Mouse (Mus musculus) forebrain, embryonic 15.5 days (tissue): Measurements from ENCODE around the gene Glb1l2. TPM values are rescaled to one million over a fixed set of nuclear protein-coding genes. Genes with fewer than 3 reads are reported as not detected.

Experiments
- ATAC-seq: fragments of 200-750 bp; cut with Nextera tagmentation; replicated peaks from 2 replicates; pipeline ENCODE4 v1.8.0; 2017; ENCODE audit warnings: mild to moderate bottlenecking, moderate TSS enrichment, moderate library complexity
- H3K27ac ChIP-seq: fragments of 300-500 bp; sonication (generic); replicated peaks from 2 replicates; pipeline ENCODE4 v1.5.1; 2015; ENCODE audit warnings: mild to moderate bottlenecking, inconsistent platforms
- H3K27me3 ChIP-seq: fragments of 300-500 bp; sonication (generic); 2 replicates; pipeline ENCODE4 v1.6.1; 2015; ENCODE audit warnings: inconsistent platforms
- H3K36me3 ChIP-seq: fragments of 300-500 bp; sonication (generic); 2 replicates; pipeline ENCODE4 v1.6.1; 2015; ENCODE audit warnings: mild to moderate bottlenecking, inconsistent platforms
- H3K4me1 ChIP-seq: fragments of 300-500 bp; sonication (generic); 2 replicates; pipeline ENCODE4 v1.6.1; 2015; ENCODE audit warnings: inconsistent platforms
- H3K4me2 ChIP-seq: fragments of 300-500 bp; sonication (generic); replicated peaks from 2 replicates; pipeline ENCODE4 v1.6.1; 2015; ENCODE audit warnings: mild to moderate bottlenecking, inconsistent platforms
- H3K4me3 ChIP-seq: fragments of 300-500 bp; sonication (generic); 2 replicates; pipeline ENCODE4 v1.5.1; 2015; ENCODE audit warnings: mild to moderate bottlenecking, inconsistent platforms
- H3K9ac ChIP-seq: fragments of 300-500 bp; sonication (generic); replicated peaks from 2 replicates; pipeline ENCODE4 v1.6.1; 2015; ENCODE audit warnings: mild to moderate bottlenecking, inconsistent platforms
- H3K9me3 ChIP-seq: fragments of 300-500 bp; sonication (generic); 2 replicates; pipeline ENCODE4 v1.6.1; 2016; ENCODE audit warnings: inconsistent platforms
- WGBS: fragments of 180-500 bp; shearing (Covaris S2); methylation state at CpG from one replicate; pipeline ENCODE4 v1.1.7; 2015; ENCODE audit warnings: mixed read lengths; 5-methylcytosine and 5-hydroxymethylcytosine counted together
- polyA plus RNA-seq: library from polyadenylated mRNA; unstranded; fragments of >200 nt; fragmentation: Nextera tagmentation; extraction: Ambion mirVana; gene quantifications from 2 replicates; pipeline ENCODE4 v1.2.1, GENCODE M21; 2015

Gene Glb1l2
- polyA plus RNA-seq = 2.1 and 2.2 TPM in 2 replicates

DNA sequence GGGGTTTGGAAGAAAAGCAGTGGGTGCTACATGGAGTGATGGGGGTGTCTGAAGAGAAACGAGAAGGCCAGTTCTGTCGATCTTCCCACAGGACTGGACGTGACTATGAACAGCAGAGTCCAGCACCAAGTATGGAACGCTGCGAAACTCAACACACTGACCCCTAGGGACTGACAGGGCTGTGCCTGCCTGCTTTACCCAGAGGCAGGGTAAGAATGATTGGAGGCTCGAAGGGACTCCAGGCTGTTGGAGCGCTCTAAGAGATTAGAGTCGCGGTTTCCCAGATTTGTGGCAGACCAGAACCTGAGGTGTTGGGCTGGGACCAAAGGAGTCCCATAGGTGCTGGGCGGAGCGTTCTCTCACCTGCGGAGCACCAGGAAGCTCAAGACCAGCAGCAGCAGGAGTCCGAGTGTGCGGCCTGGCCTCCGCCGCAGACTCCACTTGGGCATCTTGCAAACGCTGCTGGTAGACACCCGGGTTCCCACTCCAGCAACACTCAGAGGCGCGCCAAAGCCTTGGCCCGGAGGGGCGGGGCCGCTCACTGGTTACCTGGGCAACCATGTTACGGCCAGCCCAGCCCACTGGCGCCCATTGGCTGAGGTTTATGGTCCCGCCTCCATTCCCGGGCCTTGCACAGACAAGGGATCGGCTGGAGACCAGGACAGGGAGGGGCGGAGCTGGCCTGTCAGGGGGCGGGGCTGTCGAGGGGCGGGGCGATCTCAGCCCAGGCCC, at the start of gene Glb1l2:
Glb1l2 (minus strand) TSS at position 534 of the 732 bp plus-strand sequence.
- Histone ChIP-seq H3K9ac (peak within 1 kb of the TSS; percentile 56), H3K4me1 (peaks cover 12% of the 10 kb centered on the region), H3K4me2 (peak within 1 kb of the TSS; percentile 88), H3K27ac (0 out of 2 replicates have a peak within 1 kb of the TSS, but pooled peaks have one; percentile 28), H3K27me3 (no peaks in the 10 kb centered on the region), H3K36me3 (no peaks in the 10 kb centered on the region), H3K9me3 (no peaks in the 10 kb centered on the region), H3K4me3 (peak within 1 kb of the TSS; percentile 51)
- under 1% methylated on average over 33 of the region's 33 CpGs for WGBS
- peak; percentile 100 for ATAC-seq

DNA sequence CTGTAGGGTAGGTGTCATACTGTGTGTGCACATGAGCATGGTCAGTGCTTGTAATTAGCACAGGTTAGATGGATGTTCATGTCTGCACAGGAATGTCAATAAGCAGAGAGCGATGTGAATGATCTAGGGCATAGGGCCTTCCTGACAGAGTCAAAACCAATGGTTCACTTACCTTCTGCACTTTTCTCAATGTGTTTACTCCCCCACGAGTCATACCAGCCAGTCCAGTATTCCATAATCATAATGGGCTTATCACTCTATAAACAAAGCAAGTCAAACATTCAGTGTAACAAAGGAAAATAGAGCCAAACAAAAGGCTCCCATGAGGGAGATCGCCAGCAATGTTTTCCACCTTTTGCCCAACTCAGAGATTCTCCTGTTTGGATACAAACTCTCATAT, 24.8 kb upstream of the Glb1l2 start:
- H3K9me3 ChIP-seq = no peaks in the 10 kb centered on the region
- no peak overlapping the region for H3K9ac ChIP-seq
- no peaks in the 10 kb centered on the region for H3K4me1 ChIP-seq
- no peaks in the 10 kb centered on the region for H3K36me3 ChIP-seq
- H3K4me2 ChIP-seq = no peak overlapping the region
- no peak overlapping the region for H3K27ac ChIP-seq
- no peak for ATAC-seq
- no peak overlapping the region for H3K4me3 ChIP-seq
- 81% methylated on average over 3 of the region's 3 CpGs for WGBS
- H3K27me3 ChIP-seq = no peaks in the 10 kb centered on the region

DNA sequence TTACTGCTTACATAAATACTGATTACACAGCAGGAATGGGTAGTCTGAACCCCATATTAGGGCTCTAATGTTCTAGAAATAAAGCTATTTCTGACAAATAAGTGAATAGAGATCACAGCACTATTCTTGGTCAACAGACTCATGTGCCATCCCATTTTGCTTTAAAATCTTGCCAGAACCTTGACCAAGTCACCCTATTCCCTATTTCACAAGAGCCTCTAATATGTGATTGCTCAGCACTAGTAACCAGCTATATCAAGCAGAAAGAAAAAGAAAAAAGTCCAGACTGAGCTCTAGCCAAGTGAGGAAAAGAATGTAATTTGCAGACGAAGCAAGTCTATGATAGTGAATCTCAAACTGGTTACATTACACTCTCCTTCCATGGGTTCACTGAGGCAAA, 13.7 kb upstream of the Glb1l2 start:
- Histone ChIP-seq H3K9me3 (no peaks in the 10 kb centered on the region), H3K27ac (no peak overlapping the region), H3K4me1 (no peaks in the 10 kb centered on the region), H3K36me3 (no peaks in the 10 kb centered on the region), H3K4me2 (no peak overlapping the region), H3K27me3 (no peaks in the 10 kb centered on the region), H3K9ac (no peak overlapping the region), H3K4me3 (no peak overlapping the region)
- 76% methylated on average over 1 of the region's 1 CpGs for WGBS
- no peak for ATAC-seq

DNA sequence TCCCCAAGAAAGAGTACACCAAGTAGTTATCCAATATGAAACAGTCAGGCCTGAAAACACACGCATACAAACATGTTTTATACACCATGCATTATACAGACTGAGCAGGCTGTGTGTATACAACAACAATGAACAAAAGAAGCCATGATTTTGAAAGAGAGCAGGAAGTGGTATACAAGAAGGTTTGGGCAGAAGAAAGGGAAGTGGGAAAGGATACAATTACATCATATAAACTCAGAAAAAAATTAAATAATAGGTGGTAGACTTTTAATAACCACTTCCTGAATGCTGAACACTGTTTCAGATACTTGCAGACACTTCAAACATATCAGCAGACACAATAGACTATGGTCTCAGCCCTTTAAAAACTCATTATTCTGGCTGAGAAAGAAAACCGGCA, 2.5 kb upstream of the Glb1l2 start:
- Histone ChIP-seq H3K4me3 (no peak overlapping the region), H3K9me3 (no peaks in the 10 kb centered on the region), H3K36me3 (no peaks in the 10 kb centered on the region), H3K4me1 (peaks cover 12% of the 10 kb centered on the region), H3K27ac (no peak overlapping the region), H3K27me3 (no peaks in the 10 kb centered on the region), H3K9ac (no peak overlapping the region), H3K4me2 (no peak overlapping the region)
- 79% methylated on average over 2 of the region's 2 CpGs for WGBS
- no peak for ATAC-seq

DNA sequence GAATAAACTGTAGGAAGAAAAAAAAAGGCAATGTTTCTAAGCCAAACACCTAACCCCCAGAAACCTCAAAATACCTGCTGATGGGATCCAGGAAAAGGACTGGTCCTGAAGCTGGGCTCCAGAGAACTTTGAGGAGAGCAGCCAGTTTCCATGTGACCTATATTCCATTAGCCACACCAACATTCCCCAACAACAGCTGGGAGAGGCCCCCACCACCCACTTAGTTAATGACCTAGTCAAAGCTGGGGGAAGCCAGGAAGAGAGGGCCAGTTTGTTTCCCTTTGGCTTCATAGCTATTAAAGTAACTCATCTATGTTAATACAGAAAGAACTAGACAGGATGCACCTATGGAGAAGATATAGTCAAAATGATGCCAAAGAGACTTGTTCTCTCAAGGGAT, 1.9 kb downstream of the Glb1l2 start:
- ATAC-seq = no peak
- no peak overlapping the region for H3K27ac ChIP-seq

DNA sequence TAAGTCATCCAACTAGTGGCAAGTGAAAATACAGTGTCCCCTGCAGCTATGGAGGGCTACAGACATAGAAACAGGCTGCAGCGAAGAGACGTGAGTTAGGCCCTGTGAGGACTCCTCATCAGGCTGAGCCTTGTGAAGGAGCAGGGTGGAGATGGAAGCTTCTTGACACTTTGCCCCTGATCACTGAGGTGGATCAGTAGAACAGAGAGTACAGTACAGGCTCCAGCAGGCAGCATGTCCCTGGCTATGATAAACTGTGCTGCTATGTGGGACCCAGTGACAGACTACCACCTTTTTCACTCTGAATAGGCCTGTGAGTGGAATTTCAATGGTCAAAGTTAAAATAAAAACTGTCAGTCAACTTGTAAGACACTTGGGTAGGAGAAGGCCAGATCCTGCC, 5.9 kb downstream of the Glb1l2 start:
- Histone ChIP-seq H3K4me2 (no peak overlapping the region), H3K4me1 (no peaks in the 10 kb centered on the region), H3K27ac (no peak overlapping the region), H3K36me3 (no peaks in the 10 kb centered on the region), H3K9ac (no peak overlapping the region), H3K4me3 (no peak overlapping the region), H3K27me3 (no peaks in the 10 kb centered on the region), H3K9me3 (no peaks in the 10 kb centered on the region)
- ATAC-seq = no peak
- WGBS = 98% methylated on average over 2 of the region's 2 CpGs

More for the DNA sequence above, 1.9 kb downstream of the Glb1l2 start:
- H3K4me3 ChIP-seq = no peak overlapping the region
- no peaks in the 10 kb centered on the region for H3K27me3 ChIP-seq
- no peak overlapping the region for H3K4me2 ChIP-seq
- H3K36me3 ChIP-seq = no peaks in the 10 kb centered on the region
- H3K4me1 ChIP-seq = peaks cover 12% of the 10 kb centered on the region
- no peak overlapping the region for H3K9ac ChIP-seq
- no peaks in the 10 kb centered on the region for H3K9me3 ChIP-seq

DNA sequence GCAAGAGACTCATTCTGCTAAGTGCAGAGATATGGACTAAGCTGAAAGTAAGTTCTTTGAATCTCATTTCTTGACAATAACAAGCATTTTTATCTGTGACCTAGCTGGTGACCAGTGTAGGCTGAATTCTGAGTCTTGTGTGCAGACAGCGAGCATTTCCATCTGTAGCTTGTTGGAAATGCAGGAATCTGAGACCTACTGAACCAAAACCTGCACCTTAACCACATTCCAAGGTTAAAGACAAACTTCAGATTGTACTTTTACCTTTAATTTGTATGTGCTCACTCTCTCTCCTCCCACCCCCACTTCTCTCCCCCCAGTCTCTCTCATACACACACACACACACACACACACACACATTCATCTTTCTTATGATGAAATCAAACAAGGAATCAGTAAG, 7.5 kb downstream of the Glb1l2 start:
- H3K27me3 ChIP-seq = no peaks in the 10 kb centered on the region
- H3K4me1 ChIP-seq = no peaks in the 10 kb centered on the region
- H3K4me3 ChIP-seq = no peak overlapping the region
- H3K27ac ChIP-seq = no peak overlapping the region
- no peak for ATAC-seq
- H3K36me3 ChIP-seq = no peaks in the 10 kb centered on the region
- 91% methylated on average over 1 of the region's 1 CpGs for WGBS
- no peaks in the 10 kb centered on the region for H3K9me3 ChIP-seq
- H3K9ac ChIP-seq = no peak overlapping the region
- no peak overlapping the region for H3K4me2 ChIP-seq

DNA sequence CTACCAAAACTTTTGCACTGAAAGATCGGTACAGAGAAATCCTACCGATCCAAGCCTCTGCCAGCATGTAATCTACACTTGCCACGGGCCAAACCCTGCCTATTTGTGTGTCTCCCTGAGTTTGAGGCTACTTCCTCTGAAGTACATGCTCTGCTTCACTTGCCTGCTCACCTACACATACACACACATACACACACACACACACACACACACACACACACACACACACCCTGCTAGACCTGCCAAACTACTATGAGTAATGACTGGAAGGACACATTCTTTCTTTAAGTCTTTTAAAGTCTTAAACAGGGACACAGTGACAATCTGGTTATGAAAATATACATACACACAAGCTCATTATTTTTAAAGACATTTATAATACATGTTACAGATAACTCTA, 8.1 kb downstream of the Glb1l2 start:
- Histone ChIP-seq H3K36me3 (no peaks in the 10 kb centered on the region), H3K4me3 (no peak overlapping the region), H3K9me3 (no peaks in the 10 kb centered on the region), H3K4me2 (no peak overlapping the region), H3K27me3 (no peaks in the 10 kb centered on the region), H3K27ac (no peak overlapping the region), H3K9ac (no peak overlapping the region), H3K4me1 (no peaks in the 10 kb centered on the region)
- 90% methylated on average over 3 of the region's 3 CpGs for WGBS
- no peak for ATAC-seq

DNA sequence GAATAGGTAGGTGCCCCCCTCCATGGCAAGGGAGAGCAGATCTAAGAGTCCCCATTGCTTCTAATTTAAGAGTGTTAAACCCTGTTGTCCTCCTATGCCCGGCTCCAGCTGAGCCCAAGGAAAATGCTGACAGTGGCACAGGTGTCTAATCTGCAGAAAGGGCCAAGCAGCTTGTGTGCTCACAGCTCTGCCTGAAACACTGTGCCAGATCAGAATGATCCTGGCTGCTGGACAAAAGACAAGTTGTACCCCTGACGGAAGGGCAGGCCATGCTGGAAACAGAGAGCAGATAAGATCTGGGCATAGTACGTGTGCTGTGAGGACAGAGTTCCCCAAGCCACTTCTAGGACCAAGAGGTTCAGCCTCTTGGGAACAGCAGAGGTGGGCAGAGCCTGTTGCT, 13.4 kb downstream of the Glb1l2 start:
- Histone ChIP-seq H3K9me3 (no peaks in the 10 kb centered on the region), H3K36me3 (no peaks in the 10 kb centered on the region), H3K27me3 (no peaks in the 10 kb centered on the region), H3K4me2 (no peak overlapping the region), H3K27ac (no peak overlapping the region), H3K9ac (no peak overlapping the region), H3K4me3 (no peak overlapping the region), H3K4me1 (no peaks in the 10 kb centered on the region)
- no peak for ATAC-seq
- WGBS = 72% methylated on average over 3 of the region's 3 CpGs

DNA sequence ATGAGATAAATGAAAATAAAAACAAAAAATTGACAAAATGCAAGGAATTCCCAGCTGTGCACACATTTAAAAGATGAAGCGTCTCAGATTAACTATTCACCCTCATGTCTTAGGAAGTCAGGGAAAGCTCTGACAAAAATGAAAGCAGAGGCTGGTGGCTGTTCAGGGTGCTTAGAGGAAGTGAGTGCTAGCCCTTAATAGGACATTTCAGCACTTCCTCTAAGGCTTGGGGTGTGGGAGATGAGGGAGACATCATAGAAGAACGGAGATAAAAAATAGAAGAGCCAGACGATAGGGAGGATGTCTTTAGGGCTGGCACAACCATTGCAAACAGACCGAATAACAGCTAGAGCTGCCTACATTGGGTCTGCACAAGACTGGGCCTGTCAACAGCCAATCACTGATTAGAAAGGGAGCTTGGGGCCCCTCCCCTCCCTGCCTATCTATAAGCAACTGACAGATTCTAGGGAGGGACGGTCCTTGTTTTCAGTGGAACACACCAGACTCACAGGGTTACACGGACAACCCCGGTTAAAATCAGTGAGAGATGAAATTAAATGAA, 22.8 kb downstream of the Glb1l2 start:
- ATAC-seq = peak; percentile 46; the same call in 1 of the 2 replicates
- H3K36me3 ChIP-seq = no peaks in the 10 kb centered on the region
- H3K4me2 ChIP-seq = no peak overlapping the region
- H3K4me3 ChIP-seq = no peak overlapping the region
- no peak overlapping the region for H3K9ac ChIP-seq
- H3K27ac ChIP-seq = no peak overlapping the region
- H3K27me3 ChIP-seq = no peaks in the 10 kb centered on the region
- no peaks in the 10 kb centered on the region for H3K9me3 ChIP-seq
- 69% methylated on average over 7 of the region's 7 CpGs for WGBS
- no peaks in the 10 kb centered on the region for H3K4me1 ChIP-seq

DNA sequence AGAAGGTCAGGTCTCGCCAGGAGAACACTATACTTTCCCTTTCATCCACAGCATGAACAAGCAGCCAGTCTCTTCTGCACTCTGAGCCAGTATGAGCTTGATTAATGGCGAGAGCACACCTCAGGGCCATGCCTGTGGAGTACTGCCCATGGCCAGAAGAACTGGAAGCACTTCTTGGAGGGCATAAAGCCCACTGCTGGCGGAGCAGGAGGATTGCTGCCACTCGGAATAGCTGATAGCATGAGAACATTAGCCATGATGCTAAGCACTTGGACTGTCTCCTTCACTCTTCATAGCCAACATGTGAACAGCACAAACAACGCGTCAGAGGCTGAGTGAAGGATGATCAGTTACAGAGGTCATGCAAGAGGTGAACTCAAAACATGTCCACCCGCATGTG, 27.8 kb downstream of the Glb1l2 start:
- Histone ChIP-seq H3K27me3 (no peaks in the 10 kb centered on the region), H3K4me1 (no peaks in the 10 kb centered on the region), H3K9ac (no peak overlapping the region), H3K4me2 (no peak overlapping the region), H3K36me3 (no peaks in the 10 kb centered on the region), H3K9me3 (no peaks in the 10 kb centered on the region), H3K27ac (no peak overlapping the region), H3K4me3 (no peak overlapping the region)
- WGBS = 88% methylated on average over 7 of the region's 7 CpGs
- ATAC-seq = no peak

DNA sequence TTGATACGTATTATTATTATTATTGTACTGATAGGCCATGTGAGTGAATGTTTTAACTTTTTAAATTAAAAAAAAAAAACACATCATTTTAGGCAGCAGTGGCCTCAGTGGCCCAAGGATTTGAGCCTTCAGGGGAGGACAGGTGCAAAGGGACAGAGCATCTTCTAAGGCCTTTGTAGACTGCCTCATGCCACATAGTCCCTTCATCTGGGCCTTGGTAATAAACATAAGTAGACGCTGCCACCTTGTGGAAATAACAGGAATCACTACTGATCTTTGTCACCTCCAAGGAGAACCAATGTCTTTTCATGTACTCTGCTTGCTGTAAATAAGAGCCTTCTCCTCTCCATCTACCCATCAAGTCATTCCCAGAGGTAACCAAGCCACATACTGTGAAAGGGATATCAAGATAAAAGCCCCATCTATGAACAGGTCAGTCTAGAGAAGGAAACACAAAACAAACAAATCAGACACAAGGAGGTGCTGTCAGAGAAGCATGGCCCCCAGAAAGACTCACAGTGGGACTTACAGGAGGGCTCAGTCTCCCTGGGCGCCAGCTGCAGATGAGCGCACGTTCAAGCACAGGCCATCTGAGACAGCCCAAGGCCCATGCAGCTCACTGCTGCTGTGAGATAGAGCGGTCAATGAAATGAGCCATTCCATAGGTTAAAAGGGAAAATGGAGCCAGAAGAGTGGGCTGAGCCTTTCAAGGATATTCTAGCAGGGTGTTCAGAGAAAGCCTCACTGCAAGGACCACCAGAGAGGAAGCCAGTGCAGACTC, 30.0 kb downstream of the Glb1l2 start:
- peak; percentile 82 for ATAC-seq
- no peak overlapping the region for H3K27ac ChIP-seq
- no peak overlapping the region for H3K4me3 ChIP-seq
- 67% methylated on average over 6 of the region's 6 CpGs for WGBS
- H3K36me3 ChIP-seq = no peaks in the 10 kb centered on the region
- H3K4me2 ChIP-seq = no peak overlapping the region
- no peak overlapping the region for H3K9ac ChIP-seq
- H3K9me3 ChIP-seq = no peaks in the 10 kb centered on the region
- no peaks in the 10 kb centered on the region for H3K27me3 ChIP-seq
- H3K4me1 ChIP-seq = no peaks in the 10 kb centered on the region
